Mouse (Mus musculus) MEL (cell line): ENCODE results near the gene Nckap1. TPM values are rescaled to one million over a fixed set of nuclear protein-coding genes. Genes with fewer than 3 reads are reported as not detected.

Experiments used
- DNase-seq: peaks from one replicate; pipeline ENCODE4 v3.0.0; 2011; ENCODE audit warnings: low read depth, low spot score
- H3K27ac ChIP-seq: 2 replicates; pipeline ENCODE4 v1.5.1; 2012; ENCODE audit warnings: low read depth, mild to moderate bottlenecking, control low read depth, low read length, moderate library complexity; ENCODE audit not compliant: control insufficient read depth
- H3K27me3 ChIP-seq, 2 experiments: fragments of 150-350 bp in 1 of 2; sonication (generic) in 1 of 2; 2 replicates each; pipeline ENCODE4 v1.6.1; 2012; ENCODE audit warnings: low read length in 2 of 2, mild to moderate bottlenecking in 2 of 2, improper control_type of control experiment in 1 of 2, moderate library complexity in 1 of 2; ENCODE audit not compliant: insufficient read depth in 2 of 2, control insufficient read depth in 1 of 2
- H3K36me3 ChIP-seq, 2 experiments: 2 replicates each; pipeline ENCODE4 v1.6.1; 2012 to 2014; ENCODE audit warnings: low read length in 2 of 2, improper control_type of control experiment in 1 of 2, inconsistent platforms in 1 of 2, mild to moderate bottlenecking in 1 of 2; ENCODE audit not compliant: insufficient read depth in 2 of 2, control insufficient read depth in 1 of 2
- H3K4me1 ChIP-seq, 2 experiments: fragments of 150-350 bp in 1 of 2; sonication (generic) in 1 of 2; 2 replicates each; pipeline ENCODE4 v1.6.1; 2012; ENCODE audit warnings: low read length in 2 of 2, improper control_type of control experiment in 1 of 2, mild to moderate bottlenecking in 1 of 2; ENCODE audit not compliant: insufficient read depth in 2 of 2, control insufficient read depth in 1 of 2
- H3K4me3 ChIP-seq, 2 experiments: fragments of 150-350 bp in 1 of 2; sonication (generic) in 1 of 2; 2 replicates each; pipeline ENCODE4 v1.5.1; 2012; ENCODE audit warnings: low read depth in 2 of 2, low read length in 2 of 2, mild to moderate bottlenecking in 2 of 2, moderate library complexity in 2 of 2, control low read depth in 1 of 2, improper control_type of control experiment in 1 of 2; ENCODE audit not compliant: control insufficient read depth in 1 of 2, insufficient read depth in 1 of 2
- H3K79me2 ChIP-seq: 2 replicates; pipeline ENCODE4 v1.6.1; 2012; ENCODE audit warnings: mild to moderate bottlenecking, low read length, moderate library complexity; ENCODE audit not compliant: control insufficient read depth, poor library complexity, insufficient read depth
- H3K9ac ChIP-seq: 2 replicates; pipeline ENCODE4 v1.6.1; 2012; ENCODE audit warnings: low read depth, mild to moderate bottlenecking, control low read depth, low read length, moderate library complexity; ENCODE audit not compliant: control insufficient read depth, poor library complexity, severe bottlenecking
- H3K9me3 ChIP-seq: fragments of 150-350 bp; sonication (generic); replicated peaks from 2 replicates; pipeline ENCODE4 v1.6.1; 2012; ENCODE audit warnings: mild to moderate bottlenecking, low read length, improper control_type of control experiment, moderate library complexity; ENCODE audit not compliant: insufficient read depth
- BHLHE40 ChIP-seq: IDR thresholded peaks from 2 replicates; pipeline ENCODE4 v1.6.1; 2012; ENCODE audit warnings: low read depth, mild to moderate bottlenecking, inconsistent platforms, low read length, improper control_type of control experiment, borderline replicate concordance
- CHD1 ChIP-seq: IDR thresholded peaks from 2 replicates; pipeline ENCODE4 v1.6.1; 2012; ENCODE audit warnings: low read depth, mild to moderate bottlenecking, inconsistent platforms, low read length, improper control_type of control experiment
- CHD2 ChIP-seq: IDR thresholded peaks from 2 replicates; pipeline ENCODE4 v1.6.1; 2011; ENCODE audit warnings: low read length, improper control_type of control experiment
- CTCF ChIP-seq, 3 experiments: IDR thresholded peaks in 2 of 3; conservative IDR thresholded peaks in 1 of 3; 2 replicates each; pipeline ENCODE4 v1.5.1; 2011 to 2012; ENCODE audit warnings: low read length in 3 of 3, low read depth in 2 of 3, mild to moderate bottlenecking in 2 of 3, improper control_type of control experiment in 1 of 3, inconsistent platforms in 1 of 3, mixed read lengths in 1 of 3, moderate library complexity in 1 of 3; ENCODE audit not compliant: control insufficient read depth in 1 of 3, insufficient read depth in 1 of 3, poor library complexity in 1 of 3, severe bottlenecking in 1 of 3
- ELF1 ChIP-seq: IDR thresholded peaks from 2 replicates; pipeline ENCODE4 v1.6.1; 2014; ENCODE audit warnings: low read depth, mild to moderate bottlenecking, inconsistent platforms, low read length, improper control_type of control experiment, moderate library complexity
- EP300 ChIP-seq, 2 experiments: IDR thresholded peaks; 2 replicates each; pipeline ENCODE4 v1.6.1; 2011; ENCODE audit warnings: improper control_type of control experiment in 2 of 2, low read length in 2 of 2, low read depth in 1 of 2, mild to moderate bottlenecking in 1 of 2
- ETS1 ChIP-seq: IDR thresholded peaks from 2 replicates; pipeline ENCODE4 v1.6.1; 2012; ENCODE audit warnings: low read depth, mild to moderate bottlenecking, inconsistent platforms, low read length, improper control_type of control experiment, moderate library complexity
- GABPA ChIP-seq: IDR thresholded peaks from 2 replicates; pipeline ENCODE4 v1.6.1; 2012; ENCODE audit warnings: low read depth, mild to moderate bottlenecking, inconsistent platforms, low read length, improper control_type of control experiment, moderate library complexity
- GATA1 ChIP-seq: IDR thresholded peaks from 2 replicates; pipeline ENCODE4 v1.6.1; 2011; ENCODE audit warnings: low read depth, low read length, improper control_type of control experiment
- HCFC1 ChIP-seq: IDR thresholded peaks from 2 replicates; pipeline ENCODE4 v1.6.1; 2012; ENCODE audit warnings: low read depth, mild to moderate bottlenecking, inconsistent platforms, low read length, improper control_type of control experiment, moderate library complexity
- JUND ChIP-seq: IDR thresholded peaks from 2 replicates; pipeline ENCODE4 v1.6.1; 2011; ENCODE audit warnings: low read depth, mild to moderate bottlenecking, improper control_type of control experiment, low read length
- KAT2A ChIP-seq: conservative IDR thresholded peaks from 2 replicates; pipeline ENCODE4 v1.6.1; 2012; ENCODE audit warnings: low read depth, low read length, improper control_type of control experiment, inconsistent platforms
- MAFK ChIP-seq: IDR thresholded peaks from 2 replicates; pipeline ENCODE4 v1.6.1; 2011; ENCODE audit warnings: low read depth, mild to moderate bottlenecking, low read length, improper control_type of control experiment, borderline replicate concordance
- MAZ ChIP-seq: IDR thresholded peaks from 2 replicates; pipeline ENCODE4 v1.6.1; 2012; ENCODE audit warnings: low read depth, mild to moderate bottlenecking, inconsistent platforms, low read length, improper control_type of control experiment
- MXI1 ChIP-seq: IDR thresholded peaks from 2 replicates; pipeline ENCODE4 v1.6.1; 2011; ENCODE audit warnings: mild to moderate bottlenecking, low read depth, low read length, improper control_type of control experiment
- MYB ChIP-seq: IDR thresholded peaks from 2 replicates; pipeline ENCODE4 v1.6.1; 2011; ENCODE audit warnings: mild to moderate bottlenecking, low read depth, low read length, improper control_type of control experiment
- MYC ChIP-seq: IDR thresholded peaks from 2 replicates; pipeline ENCODE4 v1.6.1; 2011; ENCODE audit warnings: low read depth, mild to moderate bottlenecking, low read length, improper control_type of control experiment, moderate library complexity
- NELFE ChIP-seq: IDR thresholded peaks from 2 replicates; pipeline ENCODE4 v1.6.1; 2011; ENCODE audit warnings: low read depth, low read length, improper control_type of control experiment
- NRF1 ChIP-seq: IDR thresholded peaks from 2 replicates; pipeline ENCODE4 v1.6.1; 2014; ENCODE audit warnings: low read depth, mild to moderate bottlenecking, inconsistent platforms, low read length, improper control_type of control experiment, moderate library complexity; ENCODE audit not compliant: poor library complexity, insufficient read depth, severe bottlenecking
- POLR2A ChIP-seq, 2 experiments: IDR thresholded peaks; 2 replicates each; pipeline ENCODE4 v1.6.1; 2011 to 2012; ENCODE audit warnings: low read length in 2 of 2, mild to moderate bottlenecking in 2 of 2, control low read depth in 1 of 2, improper control_type of control experiment in 1 of 2, low read depth in 1 of 2, moderate library complexity in 1 of 2; ENCODE audit not compliant: control insufficient read depth in 1 of 2, insufficient read depth in 1 of 2, poor library complexity in 1 of 2
- POLR2AphosphoS2 ChIP-seq: IDR thresholded peaks from 2 replicates; pipeline ENCODE4 v1.6.1; 2011; ENCODE audit warnings: low read length, improper control_type of control experiment
- POLR2AphosphoS5 ChIP-seq: IDR thresholded peaks from 2 replicates; pipeline ENCODE4 v1.6.1; 2012; ENCODE audit warnings: low read depth, borderline replicate concordance, mild to moderate bottlenecking, inconsistent platforms, low read length, moderate library complexity, mixed read lengths
- RAD21 ChIP-seq: IDR thresholded peaks from 2 replicates; pipeline ENCODE4 v1.6.1; 2011; ENCODE audit warnings: mild to moderate bottlenecking, low read depth, low read length, improper control_type of control experiment
- RCOR1 ChIP-seq: IDR thresholded peaks from 2 replicates; pipeline ENCODE4 v1.6.1; 2012; ENCODE audit warnings: low read depth, mild to moderate bottlenecking, inconsistent platforms, low read length, improper control_type of control experiment
- SIN3A ChIP-seq: IDR thresholded peaks from 2 replicates; pipeline ENCODE4 v1.6.1; 2012; ENCODE audit warnings: low read length, improper control_type of control experiment, inconsistent platforms
- SMC3 ChIP-seq: IDR thresholded peaks from 2 replicates; pipeline ENCODE4 v1.6.1; 2011; ENCODE audit warnings: low read depth, low read length, improper control_type of control experiment
- TAL1 ChIP-seq: IDR thresholded peaks from 2 replicates; pipeline ENCODE4 v1.6.1; 2012; ENCODE audit warnings: mild to moderate bottlenecking, inconsistent platforms, low read length, moderate library complexity, mixed read lengths
- TCF12 ChIP-seq: IDR thresholded peaks from 2 replicates; pipeline ENCODE4 v1.6.1; 2014; ENCODE audit warnings: low read depth, mild to moderate bottlenecking, inconsistent platforms, low read length, improper control_type of control experiment, moderate library complexity
- UBTF ChIP-seq: IDR thresholded peaks from 2 replicates; pipeline ENCODE4 v1.6.1; 2012; ENCODE audit warnings: low read depth, mild to moderate bottlenecking, inconsistent platforms, low read length, improper control_type of control experiment, moderate library complexity, borderline replicate concordance; ENCODE audit not compliant: insufficient read depth
- USF1 ChIP-seq: IDR thresholded peaks from 2 replicates; pipeline ENCODE4 v1.6.1; 2014; ENCODE audit warnings: low read depth, mild to moderate bottlenecking, inconsistent platforms, low read length, improper control_type of control experiment, moderate library complexity
- USF2 ChIP-seq, 2 experiments: IDR thresholded peaks; 2 replicates each; pipeline ENCODE4 v1.6.1; 2011 to 2012; ENCODE audit warnings: improper control_type of control experiment in 2 of 2, low read length in 2 of 2, borderline replicate concordance in 1 of 2, inconsistent platforms in 1 of 2, low read depth in 1 of 2, mild to moderate bottlenecking in 1 of 2; ENCODE audit not compliant: insufficient read depth in 1 of 2
- ZC3H11A ChIP-seq: IDR thresholded peaks from 2 replicates; pipeline ENCODE4 v1.6.1; 2012; ENCODE audit warnings: low read depth, mild to moderate bottlenecking, inconsistent platforms, low read length, improper control_type of control experiment
- ZKSCAN1 ChIP-seq: IDR thresholded peaks from 2 replicates; pipeline ENCODE4 v1.6.1; 2012; ENCODE audit warnings: low read depth, mild to moderate bottlenecking, inconsistent platforms, low read length, improper control_type of control experiment, moderate library complexity
- ZMIZ1 ChIP-seq: IDR thresholded peaks from 2 replicates; pipeline ENCODE4 v1.6.1; 2012; ENCODE audit warnings: low read depth, mild to moderate bottlenecking, inconsistent platforms, low read length, improper control_type of control experiment, moderate library complexity
- ZNF384 ChIP-seq: IDR thresholded peaks from 2 replicates; pipeline ENCODE4 v1.6.1; 2012; ENCODE audit warnings: low read depth, mild to moderate bottlenecking, inconsistent platforms, low read length, improper control_type of control experiment
- polyA plus RNA-seq, 2 experiments: library from polyadenylated mRNA; stranded (reverse) in 1 of 2; unstranded in 1 of 2; fragments of >175 nt in 1 of 2; fragments of >200 nt in 1 of 2; gene quantifications; 2 replicates each; pipeline versions ENCODE4 v1.2.1 to v1.2.4; 2012; ENCODE audit warnings: low replicate concordance in 2 of 2, low read depth in 1 of 2; ENCODE audit not compliant: insufficient read length in 2 of 2, insufficient read depth in 1 of 2, missing spikeins in 1 of 2
- total RNA-seq: library from RNA; depleted of rRNA; stranded (reverse); fragments of 300-350 nt; gene quantifications from 2 replicates; pipeline ENCODE4 v1.2.3, GENCODE M21; 2012; rRNA removed

Nckap1 gene
- 5.9 and 6.3 TPM in 2 replicates for total RNA-seq
- polyA plus RNA-seq: 1 to 10 TPM in 1 of 2 experiments, not detected in 1; 7.1 TPM

DNA sequence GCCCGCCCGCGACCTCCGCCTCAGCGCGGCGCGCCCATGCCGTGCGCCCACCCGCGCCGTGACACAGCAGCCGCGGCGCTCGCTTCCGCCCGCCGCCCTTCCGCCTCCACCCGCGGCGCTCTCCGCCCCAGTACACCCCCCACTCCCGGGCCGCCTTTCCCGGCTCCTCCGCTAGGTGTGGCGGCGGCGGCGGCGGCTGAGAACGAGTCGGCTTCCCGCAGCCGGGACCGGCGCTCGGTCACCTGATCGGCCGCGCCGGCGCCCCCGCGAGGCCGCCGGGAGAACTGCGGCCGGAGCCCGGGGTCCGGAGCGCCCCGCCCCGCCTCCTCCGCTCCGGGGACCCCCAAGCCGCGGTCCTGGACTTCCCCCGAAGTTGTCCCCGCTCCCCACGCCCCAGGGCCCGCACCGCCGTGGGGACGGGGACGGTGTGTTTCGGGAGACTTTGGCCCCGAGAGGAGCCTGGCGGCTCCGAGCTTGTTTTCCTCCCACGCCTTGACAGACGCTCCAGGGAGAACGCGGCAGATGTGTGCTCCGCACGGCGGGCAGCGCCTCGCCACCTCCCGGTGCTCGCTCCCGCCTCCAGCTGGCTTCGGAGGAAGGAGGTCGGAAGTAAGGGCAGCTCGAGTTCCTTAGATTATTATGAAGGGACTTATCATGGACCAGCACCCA is at the start of gene Nckap1:
Nckap1 (minus strand) TSS at position 338 of the 669 bp plus-strand sequence.
- peaks cover 1% of the 10 kb centered on the region for H3K79me2 ChIP-seq
- no peaks in the 10 kb centered on the region for H3K9me3 ChIP-seq
- peak within 1 kb of the TSS; percentile 74 to 84 for H3K4me3 ChIP-seq
- H3K27ac ChIP-seq: peak within 1 kb of the TSS; percentile 19; the same call in 1 of the 2 replicates
- H3K36me3 ChIP-seq: peaks cover 0 to 3% of the 10 kb centered on the region in 2 experiments; a peak in 2 of 4 replicates
- peak; percentile 67 for DNase-seq
- H3K4me1 ChIP-seq: peaks cover 3 to 9% of the 10 kb centered on the region in 2 experiments
- peak within 1 kb of the TSS; percentile 79 for H3K9ac ChIP-seq
- peaks cover 3 to 5% of the 10 kb centered on the region in 2 experiments; a peak in 3 of 4 replicates for H3K27me3 ChIP-seq
- TF ChIP-seq GATA1 (no peak), POLR2A (IDR thresholded peaks at IDR 0.05; ENCODE audit: control insufficient read depth in 1 of 2, insufficient read depth in 1 of 2, low read depth in 1 of 2, low read length in 2 of 2, poor library complexity in 1 of 2) (no peak), POLR2AphosphoS5 (no peak), MYB (no peak), UBTF (0 out of 2 replicates have a peak, but pooled peaks have one; percentile 29), BHLHE40 (no peak; the same call in 1 of the 2 replicates), RAD21 (no peak), GABPA (no peak), JUND (no peak), USF1 (peak; percentile 86), MYC (no peak), POLR2AphosphoS2 (no peak), HCFC1 (no peak), MAFK (no peak), USF2 (IDR thresholded peaks at IDR 0.05; ENCODE audit: borderline replicate concordance in 1 of 2, insufficient read depth in 1 of 2, low read depth in 1 of 2, low read length in 2 of 2) (no peak), NELFE (0 out of 2 replicates have a peak, but pooled peaks have one; percentile 32), CHD1 (no peak), SMC3 (no peak), NRF1 (no peak), ZMIZ1 (no peak), ZNF384 (no peak), ETS1 (no peak), TAL1 (peak; percentile 19; the same call in 1 of the 2 replicates), ELF1 (peak; percentile 43; the same call in 1 of the 2 replicates), SIN3A (0 out of 2 replicates have a peak, but pooled peaks have one; percentile 33), TCF12 (peak; percentile 25; the same call in 1 of the 2 replicates), CHD2 (no peak), MAZ (no peak), CTCF (IDR thresholded peaks at IDR 0.05 in 2 of 3, conservative IDR thresholded peaks at IDR 0.05 in 1 of 3; ENCODE audit: control insufficient read depth in 1 of 3, insufficient read depth in 1 of 3, low read depth in 2 of 3, low read length in 3 of 3, poor library complexity in 1 of 3, severe bottlenecking in 1 of 3) (peak in 2 of 3 experiments; percentile 56 to 73; a peak in 5 of 6 replicates), EP300 (IDR thresholded peaks at IDR 0.05; ENCODE audit: low read depth in 1 of 2, low read length in 2 of 2) (no peak), MXI1 (peak; percentile 31; the same call in 1 of the 2 replicates), KAT2A (no peak), ZKSCAN1 (no peak), ZC3H11A (0 out of 2 replicates have a peak, but pooled peaks have one; percentile 4), RCOR1 (no peak)
